Mouse (Mus musculus) adrenal gland, postnatal 25 days (tissue): ENCODE measurements around the gene Tesc. TPM values are rescaled to one million over a fixed set of nuclear protein-coding genes. Genes with fewer than 3 reads are reported as not detected.
A peak's percentile ranks its signal among the peaks of the same experiment; 100 is the strongest.

Experiments
- DNase-seq: peaks from one replicate; pipeline ENCODE4 v3.0.0; 2021; ENCODE audit warnings: mixed read lengths
- total RNA-seq: library from RNA; stranded (reverse); gene quantifications from 2 replicates; pipeline ENCODE4 v1.2.3, GENCODE M21; 2021

Gene Tesc
- total RNA-seq, 1 experiment from 2014 or later, result 131 TPM

DNA sequence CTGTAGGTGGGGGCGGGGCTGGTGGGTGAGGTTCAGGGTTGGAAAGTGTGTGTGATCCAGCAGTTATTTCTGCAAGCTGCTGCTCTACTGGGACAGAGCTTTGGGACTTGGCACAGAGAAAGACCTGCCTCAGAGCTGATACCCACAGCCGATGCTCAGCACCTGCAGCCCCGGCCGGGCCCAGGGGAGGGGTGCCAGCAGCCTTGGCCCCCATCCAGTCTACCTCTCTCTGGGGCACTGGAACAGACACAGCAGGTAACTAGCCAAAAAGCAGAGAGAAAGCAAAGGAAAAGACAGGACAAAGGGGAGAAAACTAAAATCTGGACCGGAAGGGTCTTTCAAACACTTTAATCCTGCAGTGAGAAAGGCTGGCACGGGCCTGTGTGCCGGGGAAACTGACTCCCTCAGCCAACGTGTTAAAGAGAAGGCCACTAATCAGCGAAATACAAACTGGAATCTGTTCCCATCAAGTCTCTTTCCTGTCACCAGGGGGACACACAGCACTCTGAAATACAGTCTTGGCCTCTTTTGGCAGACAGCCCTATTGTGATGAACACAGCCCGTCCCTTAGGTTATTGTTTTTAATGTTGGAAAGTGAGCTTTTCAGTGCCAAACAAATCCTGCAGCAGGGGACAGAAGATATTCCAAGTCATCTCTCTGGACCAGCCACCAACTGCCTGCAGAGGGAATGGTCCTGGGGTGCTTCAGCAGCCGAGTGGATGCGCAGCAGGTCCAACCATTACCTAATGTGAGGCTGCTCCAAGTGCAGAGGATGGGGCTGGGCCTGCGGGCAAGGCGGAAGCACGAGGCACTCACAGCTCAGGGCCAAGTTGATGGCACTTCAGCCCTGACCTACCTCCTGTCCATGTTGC is 49.4 kb downstream of the Tesc start:
- no peak for DNase-seq

DNA sequence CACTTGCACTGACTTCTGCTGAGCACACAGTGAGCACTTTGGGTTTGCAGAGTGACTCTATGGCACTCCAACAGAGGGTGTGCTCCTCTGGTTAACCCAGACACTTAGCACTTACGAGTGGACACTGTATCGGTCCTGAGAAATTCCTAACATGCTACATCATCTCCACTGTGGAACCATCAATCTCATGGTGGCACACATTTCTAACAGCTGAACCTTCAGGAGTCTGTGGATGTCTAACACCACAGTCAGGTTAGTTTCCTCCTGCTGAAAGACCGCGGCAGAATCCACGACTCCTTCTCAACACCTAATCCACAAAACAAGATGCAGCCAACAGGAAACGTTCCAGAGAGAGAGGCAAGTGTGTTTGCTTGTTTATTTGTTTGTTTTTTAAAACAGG is 51.0 kb downstream of the Tesc start:
- no peak for DNase-seq

DNA sequence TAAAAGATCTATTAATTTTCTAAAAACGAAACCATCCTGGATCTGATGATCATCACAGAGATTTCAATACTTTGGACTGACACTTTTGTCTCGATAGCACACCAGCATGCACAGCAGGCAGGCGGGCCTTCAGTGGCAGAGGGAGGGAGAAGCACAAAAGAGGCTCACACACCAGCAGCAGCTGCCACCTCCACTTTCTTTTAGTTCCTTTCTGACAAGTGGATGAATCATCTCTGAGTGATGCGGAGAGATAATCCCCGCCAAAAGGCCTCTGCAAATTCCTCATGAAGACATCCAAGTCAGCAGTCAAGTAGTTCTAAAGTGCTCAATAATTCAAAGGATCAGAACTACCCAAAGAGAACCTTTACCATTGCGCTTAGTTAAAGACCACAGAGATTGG is 51.8 kb downstream of the Tesc start:
- no peak for DNase-seq

DNA sequence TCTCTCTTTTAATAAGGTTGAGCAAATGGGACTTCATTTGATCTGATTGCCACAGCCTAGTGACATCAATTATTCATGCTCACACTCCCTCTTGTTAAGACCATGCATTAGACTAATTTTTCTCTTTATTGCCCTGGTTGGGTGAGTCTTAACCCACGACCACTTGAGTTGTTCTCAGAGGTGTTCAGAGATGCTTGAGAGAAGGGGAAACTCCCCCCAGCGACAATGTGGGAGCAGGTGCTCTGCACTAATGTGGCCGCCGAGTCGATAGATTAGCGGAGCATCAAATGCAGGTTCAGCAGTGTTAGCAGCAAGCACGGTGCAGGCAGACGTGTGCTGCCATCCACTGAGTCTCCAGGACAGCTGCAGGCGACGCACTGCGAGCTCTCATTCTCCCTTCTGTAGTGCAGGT is 52.3 kb downstream of the Tesc start:
- no peak for DNase-seq

DNA sequence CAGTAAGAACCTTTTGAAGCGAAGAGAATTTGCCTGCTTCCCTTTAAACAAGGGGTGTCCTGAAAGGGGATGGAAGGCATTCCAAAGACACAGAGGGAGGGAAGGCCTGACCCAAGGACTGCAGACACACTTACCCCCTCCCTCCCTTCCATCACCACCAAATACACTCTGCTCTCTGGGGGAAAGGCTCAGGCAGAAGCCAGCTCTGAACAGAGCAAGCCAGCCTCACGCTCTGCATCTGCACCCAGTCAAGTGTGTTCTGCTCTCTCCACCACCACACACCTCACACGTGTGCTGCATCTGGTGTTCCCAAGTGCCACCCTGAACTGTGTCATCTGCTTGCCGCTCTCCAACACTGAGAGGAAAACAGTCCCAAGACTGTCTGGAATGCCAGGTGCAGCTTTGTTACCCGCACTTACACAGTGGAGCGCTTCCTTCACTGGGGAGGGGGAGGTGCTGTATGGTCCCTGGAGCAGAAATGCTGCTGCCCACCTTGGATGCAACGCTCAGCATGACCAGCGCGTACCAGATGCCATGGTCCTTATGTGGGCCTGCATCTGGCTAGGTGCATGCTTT is 53.9 kb downstream of the Tesc start:
- no peak for DNase-seq

DNA sequence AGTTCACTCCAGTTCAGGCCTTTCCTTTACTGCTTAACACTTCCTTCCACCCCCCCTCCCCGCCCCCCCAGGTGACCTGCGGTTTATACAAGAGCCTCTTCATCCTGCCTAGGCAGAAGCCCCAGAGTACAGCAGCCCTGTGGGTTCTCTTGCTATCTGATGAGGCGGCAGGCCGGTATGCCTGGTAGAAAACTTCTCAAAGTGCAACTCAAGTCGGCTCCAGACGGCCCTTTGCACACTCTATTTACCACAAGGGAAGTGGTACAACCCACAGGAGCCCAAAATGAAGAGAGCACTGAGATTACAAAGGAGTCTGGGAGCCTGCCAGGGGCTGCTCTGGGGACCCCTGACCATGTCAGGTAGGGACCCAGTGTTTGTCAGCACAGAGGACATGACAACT is 54.5 kb downstream of the Tesc start:
- no peak for DNase-seq

DNA sequence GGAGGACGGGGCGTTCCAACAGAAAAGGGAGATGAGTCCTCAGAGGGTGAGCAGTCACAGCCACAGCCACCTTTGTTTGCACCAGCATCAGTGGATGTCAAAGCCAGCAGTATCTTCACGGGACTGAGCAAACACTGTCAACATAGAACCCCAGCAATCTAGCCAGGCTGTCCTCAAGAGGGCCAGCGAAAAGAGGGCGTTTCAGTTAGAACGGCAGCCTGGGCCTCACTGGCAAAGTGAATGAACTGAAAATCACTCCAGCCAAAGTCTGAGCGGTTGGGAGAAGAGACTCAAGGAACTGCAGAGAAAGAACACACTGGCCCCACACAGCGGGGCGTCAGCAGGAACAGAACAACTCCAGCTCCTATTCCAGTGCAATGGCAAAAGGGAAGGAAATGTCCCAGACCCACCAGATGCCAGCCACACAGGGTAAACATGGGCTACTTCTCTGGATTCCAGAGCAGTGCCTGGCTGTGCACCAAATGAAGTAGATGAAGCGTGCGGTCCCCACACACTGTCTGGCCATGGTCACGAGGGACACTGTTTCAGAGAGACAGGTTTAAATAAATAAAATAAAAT is 55.6 kb downstream of the Tesc start:
- DNase-seq, result no peak

DNA sequence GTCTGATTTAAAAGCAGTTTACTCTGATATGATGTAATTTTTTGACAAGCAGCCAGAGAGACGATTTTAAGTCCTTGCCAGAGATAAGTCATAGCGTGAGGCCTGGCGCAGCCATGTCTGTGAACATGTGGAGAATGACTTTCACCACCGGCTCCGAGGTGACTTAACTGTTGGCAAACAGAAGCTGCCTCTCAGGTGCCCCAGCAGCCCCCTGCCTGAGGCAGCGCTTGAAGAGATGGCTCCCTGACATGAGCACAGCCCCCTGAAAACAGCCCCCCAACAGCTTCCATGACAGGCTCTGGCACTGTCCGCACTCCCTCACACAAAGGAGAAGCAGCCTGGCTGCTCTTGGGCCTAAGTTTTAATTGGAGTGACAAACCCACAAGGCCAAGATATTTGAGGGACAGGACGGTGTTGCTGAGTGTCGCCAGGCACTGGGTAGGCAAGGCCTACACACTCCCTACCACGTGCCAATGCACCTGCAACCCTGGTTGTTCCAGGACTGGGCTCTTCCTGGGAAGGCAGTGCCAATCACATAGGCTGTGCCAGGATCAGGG is 56.7 kb downstream of the Tesc start:
- DNase-seq, result no peak

DNA sequence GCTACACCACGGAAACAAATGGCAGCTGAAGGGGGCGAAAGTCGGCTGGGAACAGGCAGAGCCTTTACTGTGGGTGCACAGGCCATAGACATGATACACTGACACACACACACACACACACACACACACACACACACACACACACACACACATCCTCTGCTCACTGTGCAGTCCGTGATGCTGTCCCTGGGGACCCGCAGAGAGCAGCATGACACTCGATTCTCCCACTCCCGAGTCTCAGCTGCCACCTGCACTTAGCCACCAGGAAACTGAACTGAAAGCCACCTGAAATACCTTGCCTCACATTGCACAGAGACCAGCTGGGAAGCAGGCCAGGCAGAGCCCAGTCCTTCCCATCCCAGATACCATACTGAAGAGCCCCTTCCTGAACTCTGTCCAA is 57.8 kb downstream of the Tesc start:
- no peak for DNase-seq

DNA sequence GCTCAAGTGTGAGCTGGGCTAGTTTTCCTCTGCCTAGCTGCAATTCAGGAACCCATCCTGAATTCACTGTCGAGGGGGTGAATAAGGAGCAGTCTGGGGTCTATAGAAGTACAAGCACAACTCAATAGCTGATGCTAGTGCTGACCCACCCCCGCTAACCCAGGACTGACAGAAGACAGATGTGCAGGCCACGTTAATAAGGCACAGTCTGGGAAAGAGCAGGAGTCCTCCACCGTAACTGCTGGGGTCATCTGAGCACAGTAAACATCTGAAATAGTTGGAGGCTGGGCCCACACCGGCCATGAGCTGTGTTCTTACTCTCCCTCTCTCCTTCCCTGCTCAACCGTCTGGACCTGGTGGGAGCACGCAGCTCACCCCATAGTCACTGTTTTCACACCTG is 59.4 kb downstream of the Tesc start:
- DNase-seq, result no peak

DNA sequence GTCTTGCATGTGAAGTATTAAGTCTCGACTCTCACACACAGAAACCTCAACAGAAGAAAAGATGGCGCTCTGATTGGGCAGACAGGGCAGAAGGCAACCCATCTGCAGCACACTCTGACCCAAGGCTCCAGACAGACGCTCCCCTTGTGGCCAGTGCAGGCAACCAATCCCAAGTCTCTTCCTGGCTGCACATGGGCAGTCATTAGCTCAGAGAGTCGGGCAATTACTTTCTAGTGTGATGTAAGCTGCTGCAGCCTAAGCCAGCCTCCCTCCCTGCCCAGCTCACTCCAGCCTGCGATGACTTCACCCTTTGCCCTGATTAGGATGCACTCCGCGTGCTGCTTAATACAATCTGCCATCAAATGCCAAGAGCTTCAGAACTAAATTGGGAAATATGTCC is 61.6 kb downstream of the Tesc start:
- DNase-seq, result peak; percentile 42

DNA sequence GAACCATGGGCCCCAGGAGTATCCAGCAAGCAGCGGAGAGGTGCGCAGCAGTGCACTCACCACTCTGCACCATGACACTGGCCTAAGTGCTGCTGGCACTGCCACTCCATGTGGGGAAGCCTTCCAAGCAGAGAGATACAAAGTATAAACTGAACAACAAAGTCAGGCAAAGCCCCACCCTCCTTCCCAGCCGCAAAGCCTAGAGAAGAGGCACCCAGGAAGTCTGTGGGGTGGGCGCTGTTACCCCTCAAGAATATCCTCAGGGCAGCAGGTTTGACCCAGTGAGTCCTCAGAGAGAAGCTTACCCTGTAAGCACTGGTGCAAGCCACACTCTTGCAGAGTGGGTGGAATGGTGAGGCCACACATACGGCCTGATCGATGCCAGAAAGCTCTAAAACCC is 62.6 kb downstream of the Tesc start:
- DNase-seq, result no peak

DNA sequence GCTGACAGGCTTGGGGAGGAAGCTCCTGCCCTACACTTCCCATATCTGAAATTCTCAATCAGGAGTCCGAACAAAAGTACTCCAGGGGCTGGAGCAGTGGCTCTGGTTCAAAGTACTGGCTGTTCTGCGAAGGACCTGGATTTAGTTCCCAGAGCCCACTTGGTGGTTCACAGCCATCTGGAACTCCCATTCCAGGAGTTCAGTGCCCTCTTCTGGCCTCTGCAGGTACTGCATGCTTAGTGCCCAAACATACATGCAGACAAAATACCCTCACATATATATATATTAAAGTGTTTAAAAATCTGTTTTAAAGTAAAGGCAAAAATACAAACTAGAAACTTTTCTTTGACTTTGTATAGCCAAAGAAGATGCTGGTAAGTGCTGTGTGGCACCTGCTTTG is 63.3 kb downstream of the Tesc start:
- DNase-seq, result no peak

DNA sequence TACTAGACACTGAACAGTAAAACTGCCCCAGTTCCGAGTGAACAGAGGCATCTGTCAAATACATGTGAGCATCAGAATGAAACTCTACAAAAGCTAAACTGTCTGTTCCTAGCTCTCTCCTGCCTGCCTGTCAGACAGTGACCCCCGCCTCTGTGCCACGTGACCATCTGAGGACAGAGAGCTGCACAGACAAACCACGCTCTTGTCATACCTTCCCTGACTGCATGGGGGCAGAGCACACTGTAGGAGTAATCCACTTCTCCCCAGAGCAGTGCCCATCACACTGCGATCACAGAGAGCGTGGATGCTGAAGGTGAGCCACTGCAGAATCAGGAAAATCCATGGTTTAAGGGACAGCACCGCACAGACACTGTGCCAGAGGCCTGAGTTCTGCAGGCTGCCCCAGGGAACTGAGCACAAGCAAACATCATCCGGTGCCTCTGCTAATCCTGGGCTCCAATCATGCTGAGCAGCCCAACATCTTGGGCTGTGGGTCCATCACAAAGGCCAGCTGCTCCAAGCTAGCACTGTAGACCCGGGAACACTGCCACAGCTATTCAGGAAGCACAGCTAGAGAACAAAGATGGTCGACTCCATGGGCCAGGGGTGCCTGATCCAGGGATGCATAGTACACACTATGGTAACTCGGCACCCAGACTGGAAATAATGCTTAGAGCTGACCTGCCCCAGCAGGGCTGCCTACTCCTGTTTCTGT is 65.9 kb downstream of the Tesc start:
- DNase-seq, result no peak

DNA sequence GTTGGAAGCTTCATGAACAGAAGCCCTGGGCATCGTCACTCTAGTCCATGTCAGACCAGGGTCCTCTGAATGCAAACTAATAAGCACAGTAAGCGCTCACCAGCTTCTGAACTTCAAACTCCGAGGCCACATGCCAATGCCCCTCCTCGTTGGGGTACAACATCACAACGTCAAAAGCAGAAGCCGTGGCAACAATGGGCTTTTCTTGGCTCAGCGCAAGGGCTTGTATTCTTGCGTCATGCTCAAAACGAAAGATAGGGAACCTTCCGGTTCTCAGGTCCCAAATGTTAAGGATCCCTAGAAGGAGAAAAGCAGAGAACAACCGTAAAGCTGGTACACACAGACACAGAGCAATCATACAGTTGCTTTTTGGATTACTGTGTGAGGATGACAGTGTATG is 67.9 kb downstream of the Tesc start:
- DNase-seq, result no peak

DNA sequence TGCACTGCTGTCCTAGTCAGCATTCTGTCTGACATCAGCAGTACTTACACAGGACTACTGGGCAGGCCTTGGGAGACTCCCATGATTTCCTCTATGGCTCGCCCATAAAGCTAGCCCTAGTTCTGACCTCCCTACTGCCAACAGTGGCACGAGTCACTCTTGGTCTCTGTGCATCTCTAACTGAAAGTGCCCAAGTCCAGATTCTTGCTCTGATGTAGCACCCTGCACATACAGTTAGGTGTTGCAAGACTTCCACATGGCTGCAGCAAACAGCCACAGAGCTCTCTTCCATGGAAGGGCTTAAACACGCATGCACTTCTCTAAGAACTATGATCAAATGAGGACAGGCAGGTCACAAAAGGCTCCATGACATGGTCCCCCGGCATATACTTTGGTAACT is 68.3 kb downstream of the Tesc start:
- no peak for DNase-seq

DNA sequence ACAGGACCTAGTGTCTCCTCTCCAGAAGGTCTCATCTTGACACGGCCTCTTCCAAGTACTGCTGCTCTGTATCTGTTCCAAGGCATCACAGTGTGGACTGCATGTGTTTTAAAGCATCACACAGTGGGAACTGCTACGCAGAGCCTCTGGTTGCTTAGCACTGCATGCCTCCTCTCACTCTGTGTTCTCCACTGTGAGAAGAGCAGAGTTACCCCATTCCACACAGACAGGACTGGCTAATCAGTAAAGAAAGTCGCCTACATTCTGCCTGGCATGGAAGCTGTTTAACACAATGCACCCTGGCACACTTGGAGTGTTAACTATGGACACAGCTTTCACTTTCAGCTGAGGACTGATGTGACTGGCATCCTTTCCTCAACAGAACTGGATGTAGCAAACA is 68.8 kb downstream of the Tesc start:
- DNase-seq, result no peak

DNA sequence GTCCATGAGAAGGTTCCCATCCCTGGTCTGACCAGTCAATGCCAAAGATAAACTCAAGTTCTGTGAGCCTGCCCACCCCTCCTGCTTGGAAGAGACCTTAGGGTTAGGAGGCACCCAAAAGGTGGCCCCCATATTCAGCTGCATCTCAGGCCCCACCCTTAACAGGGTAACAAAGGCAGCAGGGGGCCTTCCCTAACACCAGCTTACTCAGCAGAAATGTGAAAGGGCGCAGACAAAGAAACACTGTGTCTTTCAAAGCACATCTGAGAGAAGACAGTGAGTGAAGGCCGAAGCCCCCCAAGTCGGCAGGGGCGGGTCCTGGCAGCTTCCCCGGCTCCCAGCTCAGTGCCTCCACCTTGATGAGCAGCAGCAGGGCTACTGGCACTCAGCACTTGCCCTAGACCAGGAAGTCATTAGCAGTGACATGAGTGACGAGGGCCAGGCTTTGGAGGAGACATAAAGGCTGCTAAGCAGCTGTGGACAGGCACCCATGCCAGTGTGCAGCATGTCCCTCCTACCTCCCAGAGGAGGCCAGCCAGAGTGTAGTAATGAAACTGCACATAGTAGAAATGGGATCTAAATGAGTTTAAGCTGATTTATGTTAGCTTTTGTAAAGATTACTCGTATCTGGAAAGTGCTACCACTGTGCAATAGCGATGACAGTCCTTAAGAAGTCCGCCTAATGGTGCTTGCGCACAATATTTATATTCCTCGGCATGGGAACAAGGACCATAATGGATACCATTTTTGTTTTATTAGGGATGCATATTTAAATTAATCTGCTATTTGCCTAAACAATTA is 71.7 kb downstream of the Tesc start:
- DNase-seq, result no peak

DNA sequence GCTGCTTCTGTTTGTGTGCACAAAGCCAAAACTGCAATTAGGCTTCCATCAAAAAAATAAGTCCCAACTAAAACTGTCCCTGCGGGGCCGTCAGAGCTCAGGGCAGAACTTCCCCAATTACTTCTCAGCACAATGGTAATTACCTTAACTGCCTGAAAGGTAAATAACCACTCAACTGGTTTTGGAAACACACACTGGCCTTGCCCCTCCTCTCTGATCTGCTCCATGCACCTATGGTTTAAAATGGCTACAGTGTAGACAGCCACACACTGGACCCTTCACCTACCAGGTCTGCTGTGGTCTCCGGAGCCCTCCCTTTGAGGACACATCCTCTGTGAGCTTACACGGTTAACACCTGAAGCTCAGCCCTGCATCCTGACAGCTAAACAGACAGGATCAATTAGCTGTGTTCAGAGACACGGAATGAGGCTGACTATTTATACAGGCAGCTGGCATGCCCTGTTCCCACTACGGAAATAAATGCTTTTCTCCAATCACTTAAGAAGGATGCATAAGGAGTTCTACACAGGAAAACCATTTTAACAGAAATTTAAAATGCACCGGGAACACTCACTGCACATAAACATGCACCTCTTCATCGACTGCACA is 72.4 kb downstream of the Tesc start:
- no peak for DNase-seq

DNA sequence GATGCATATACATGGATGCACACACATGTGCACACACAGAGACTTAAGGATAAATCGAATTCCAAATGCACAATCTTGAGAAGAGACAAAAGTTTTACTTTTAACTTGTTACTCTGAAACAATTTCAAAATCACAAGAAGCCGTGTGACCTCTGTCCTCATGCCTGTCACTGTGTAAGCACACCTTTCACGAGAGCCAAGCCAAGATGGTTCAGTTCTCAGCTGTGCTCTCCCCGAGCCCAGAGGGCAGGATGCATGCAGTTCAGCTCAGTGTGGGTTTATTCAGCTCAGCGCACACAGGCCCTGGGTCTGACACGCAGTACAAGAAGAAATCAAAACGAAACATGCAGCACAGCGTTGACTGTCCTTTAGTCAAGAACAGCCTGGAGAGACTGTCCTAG is 78.0 kb downstream of the Tesc start:
- no peak for DNase-seq

DNA sequence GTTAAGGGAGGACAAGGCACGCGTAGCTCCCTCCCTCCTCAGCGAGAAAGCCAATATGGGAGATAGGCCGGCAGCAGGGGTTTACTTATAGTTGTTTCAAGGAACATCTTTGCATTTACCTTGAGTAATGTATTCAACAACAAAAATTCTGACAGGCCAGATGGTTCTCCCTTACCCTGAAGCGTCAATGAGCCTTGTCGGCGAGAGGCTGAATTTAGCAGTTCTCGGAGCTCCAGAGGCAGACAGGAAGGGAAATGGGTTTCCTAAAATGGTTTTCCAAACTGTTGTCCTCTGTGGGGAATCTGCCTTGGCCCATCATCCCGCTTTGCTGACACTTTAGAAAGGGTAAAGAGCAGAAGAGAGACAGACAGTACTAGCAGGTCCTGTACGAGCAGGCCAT is 79.1 kb downstream of the Tesc start:
- DNase-seq, result no peak
